Mouse (Mus musculus): Measurements from ENCODE around the gene Megf6. TPM values are rescaled to one million over a fixed set of nuclear protein-coding genes. Genes with fewer than 3 reads are reported as not detected.
A peak's percentile ranks its signal among the peaks of the same experiment; 100 is the strongest.

Megf6 gene
- polyA plus RNA-seq, 1 experiment: 0.28 TPM

DNA sequence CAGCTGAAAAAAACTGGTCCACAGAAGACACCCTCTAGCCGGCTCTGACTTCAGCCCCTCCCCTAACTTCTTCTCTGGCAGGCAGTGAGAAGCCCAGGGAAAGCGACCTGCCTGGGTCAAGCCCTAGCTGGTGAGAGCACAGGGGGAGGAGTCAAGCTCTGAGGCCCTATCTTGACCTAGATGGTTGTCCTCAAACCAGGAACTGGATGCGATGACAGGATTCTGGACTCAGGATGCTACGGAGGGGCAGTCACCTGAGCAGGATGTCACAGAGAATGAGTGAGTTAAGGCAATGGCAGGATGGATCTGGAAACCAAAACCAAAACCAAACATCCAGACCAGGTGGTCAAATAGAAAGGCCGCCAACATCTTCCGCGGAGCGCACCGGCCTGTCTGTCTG is 127.2 kb downstream of the Megf6 start:
- no peaks in the 10 kb centered on the region for H3K4me1 ChIP-seq (ENCODE audit: control insufficient read depth, insufficient read depth, insufficient read length, low read length)
- no peak overlapping the region for H3K27ac ChIP-seq (replicated peaks; ENCODE audit: low read depth, low read length)
- no peak overlapping the region for H3K4me3 ChIP-seq (ENCODE audit: insufficient read depth, low read depth, low read length)

DNA sequence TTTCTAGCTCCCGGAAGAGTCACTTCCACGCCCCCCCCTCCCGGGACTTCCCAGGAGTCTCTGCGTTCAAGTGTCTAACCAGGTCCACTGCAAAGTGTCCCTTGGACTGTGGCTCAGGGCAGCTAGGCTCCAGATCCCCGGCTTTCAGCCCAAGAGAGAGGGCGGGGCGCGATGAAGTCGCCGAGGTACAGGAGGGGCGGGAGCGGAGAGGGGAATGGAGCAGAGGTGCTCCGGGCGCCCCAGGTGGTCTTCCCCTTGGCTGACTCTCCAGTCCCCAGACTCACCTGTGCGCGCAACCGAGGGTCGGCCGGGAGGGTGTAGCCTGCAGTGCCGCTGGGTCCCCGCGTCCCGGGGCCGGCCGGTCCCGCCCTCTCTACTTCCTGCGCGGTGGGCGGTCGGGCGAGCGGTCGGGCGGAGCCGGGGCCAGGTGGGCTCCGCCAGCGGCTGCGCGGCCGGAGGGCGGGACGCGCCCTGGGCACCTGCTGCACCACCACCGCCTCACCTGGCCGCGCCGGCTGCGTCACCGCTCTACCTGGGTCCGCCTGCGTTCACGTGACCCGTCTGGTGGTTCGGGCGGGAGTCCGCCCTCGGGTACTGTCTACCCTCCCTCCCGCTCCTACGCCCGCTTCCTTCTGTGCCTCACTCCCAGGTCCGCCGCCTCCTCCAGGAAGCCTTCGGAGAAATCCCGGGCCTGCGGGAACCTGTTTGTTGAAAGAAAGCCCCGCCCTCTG is 129.2 kb downstream of the Megf6 start:
- peak overlapping the region; percentile 38 for H3K4me3 ChIP-seq (ENCODE audit: insufficient read depth, low read depth, low read length)
- no peaks in the 10 kb centered on the region for H3K4me1 ChIP-seq (ENCODE audit: control insufficient read depth, insufficient read depth, insufficient read length, low read length)
- H3K27ac ChIP-seq (replicated peaks; ENCODE audit: low read depth, low read length): no peak overlapping the region

DNA sequence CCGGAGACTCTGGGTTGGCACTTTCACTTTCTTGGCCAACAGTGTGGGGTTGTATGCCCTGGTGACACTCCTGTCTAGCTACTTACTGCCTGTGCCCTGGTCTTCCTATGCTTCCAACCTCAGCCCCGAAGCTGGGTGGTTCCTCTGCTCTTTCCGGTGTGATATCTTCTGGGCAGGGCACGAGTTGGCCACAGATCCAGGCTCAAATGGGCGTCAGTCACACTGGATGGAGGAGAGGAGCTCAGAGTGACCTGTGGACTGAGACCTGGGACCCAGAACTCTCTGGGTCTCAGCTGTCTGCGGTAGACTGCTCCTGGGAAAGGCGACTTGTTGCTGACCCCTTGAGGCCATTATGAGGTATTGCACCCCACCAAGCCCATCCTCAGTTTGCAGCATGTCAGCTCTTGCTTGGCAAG is 130.9 kb downstream of the Megf6 start, which contains the start of gene Arhgef16:
Gene Arhgef16, minus strand, starts transcription at position 211 of the 416 bp plus-strand sequence.
- H3K4me1 ChIP-seq (ENCODE audit: control insufficient read depth, insufficient read depth, insufficient read length, low read length): no peaks in the 10 kb centered on the region
- no peak within 1 kb of the TSS for H3K4me3 ChIP-seq (ENCODE audit: insufficient read depth, low read depth, low read length)
- H3K27ac ChIP-seq (replicated peaks; ENCODE audit: low read depth, low read length): no peak within 1 kb of the TSS

DNA sequence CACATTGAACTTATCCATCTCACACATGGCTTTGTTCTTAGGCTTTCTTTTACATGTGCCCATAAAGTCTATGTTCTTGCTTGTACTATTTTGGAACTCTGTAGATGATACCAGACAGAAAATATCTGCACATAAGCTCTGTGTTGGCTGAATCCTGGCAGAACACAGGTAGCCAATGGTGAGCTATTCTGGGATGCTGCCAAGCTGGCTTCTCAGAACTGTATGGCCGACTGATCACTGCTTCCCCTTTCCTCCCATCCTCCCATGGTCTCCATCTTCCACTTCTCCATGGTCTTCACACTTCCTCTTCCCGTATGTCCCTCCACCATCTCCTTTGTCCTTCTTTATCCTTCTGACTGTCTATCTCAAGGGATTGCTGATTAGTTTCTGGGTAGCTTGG is 138.6 kb downstream of the Megf6 start:
- Histone ChIP-seq H3K27ac (replicated peaks; ENCODE audit: low read depth, low read length) (no peak overlapping the region), H3K4me3 (ENCODE audit: insufficient read depth, low read depth, low read length) (no peak overlapping the region), H3K4me1 (ENCODE audit: control insufficient read depth, insufficient read depth, insufficient read length, low read length) (no peaks in the 10 kb centered on the region)

DNA sequence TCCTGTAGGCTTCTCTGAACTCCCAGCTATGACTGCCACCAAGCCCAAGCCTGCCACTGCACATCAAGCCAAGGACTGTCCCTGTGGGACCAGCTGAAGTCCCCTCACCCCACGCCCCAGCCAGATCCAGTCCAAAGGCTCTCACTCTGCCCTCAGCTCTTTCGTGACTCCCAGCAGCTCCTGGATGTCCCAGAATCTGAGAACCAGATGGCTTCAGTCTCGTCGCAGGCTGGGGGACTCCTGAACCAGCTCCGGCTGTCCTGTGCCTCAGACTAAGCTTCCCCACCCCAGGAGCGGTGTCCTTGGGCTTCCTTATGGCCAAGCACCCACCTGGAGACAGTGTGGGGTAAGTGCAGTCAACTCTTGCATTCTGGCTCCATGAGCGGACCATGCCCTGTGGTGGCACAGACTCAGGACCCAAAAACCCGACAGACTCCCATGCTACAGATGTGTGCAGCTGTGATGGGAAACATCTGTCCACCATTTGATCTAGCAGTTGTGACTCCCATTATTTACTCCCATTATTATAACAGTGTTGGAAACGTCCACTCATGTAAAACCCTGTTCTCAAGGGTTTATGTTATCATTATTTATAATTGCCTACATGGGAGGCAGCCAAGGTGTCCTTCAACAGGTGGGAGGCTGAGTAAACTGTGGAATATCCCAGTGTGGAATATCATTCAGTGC is 140.2 kb downstream of the Megf6 start:
- H3K4me3 ChIP-seq (ENCODE audit: insufficient read depth, low read depth, low read length): no peak overlapping the region
- H3K27ac ChIP-seq (replicated peaks; ENCODE audit: low read depth, low read length): no peak overlapping the region
- H3K4me1 ChIP-seq (ENCODE audit: control insufficient read depth, insufficient read depth, insufficient read length, low read length): no peaks in the 10 kb centered on the region

DNA sequence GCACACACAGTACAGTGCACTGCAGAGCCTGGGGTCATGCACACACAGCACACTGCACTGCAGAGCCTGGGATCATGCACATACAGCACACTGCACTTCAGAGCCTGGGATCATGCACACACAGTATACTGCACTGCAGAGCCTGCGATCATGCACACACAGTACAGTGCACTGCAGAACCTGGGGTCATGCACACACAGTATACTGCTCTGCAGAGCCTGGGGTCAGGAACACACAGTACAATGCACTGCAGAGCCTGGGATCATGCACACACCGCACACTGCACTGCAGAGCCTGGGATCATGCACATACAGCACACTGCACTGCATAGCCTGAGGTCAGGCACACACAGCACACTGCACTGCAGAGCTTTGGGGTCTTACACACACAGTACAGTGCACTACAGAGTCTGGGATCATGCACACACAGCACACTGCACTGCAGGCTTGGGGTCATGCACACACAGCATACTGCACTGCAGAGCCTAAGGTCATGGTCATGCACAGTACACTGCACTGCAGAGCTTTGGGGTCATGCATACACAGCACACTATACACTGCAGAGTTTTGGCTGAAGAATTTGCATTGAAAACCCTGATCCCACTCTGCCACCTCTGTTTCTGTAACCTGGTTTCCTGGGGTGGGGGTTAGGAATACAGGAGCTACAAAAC is 141.7 kb downstream of the Megf6 start:
- Histone ChIP-seq H3K4me3 (ENCODE audit: insufficient read depth, low read depth, low read length) (no peak overlapping the region), H3K4me1 (ENCODE audit: control insufficient read depth, insufficient read depth, insufficient read length, low read length) (no peaks in the 10 kb centered on the region), H3K27ac (replicated peaks; ENCODE audit: low read depth, low read length) (no peak overlapping the region)

DNA sequence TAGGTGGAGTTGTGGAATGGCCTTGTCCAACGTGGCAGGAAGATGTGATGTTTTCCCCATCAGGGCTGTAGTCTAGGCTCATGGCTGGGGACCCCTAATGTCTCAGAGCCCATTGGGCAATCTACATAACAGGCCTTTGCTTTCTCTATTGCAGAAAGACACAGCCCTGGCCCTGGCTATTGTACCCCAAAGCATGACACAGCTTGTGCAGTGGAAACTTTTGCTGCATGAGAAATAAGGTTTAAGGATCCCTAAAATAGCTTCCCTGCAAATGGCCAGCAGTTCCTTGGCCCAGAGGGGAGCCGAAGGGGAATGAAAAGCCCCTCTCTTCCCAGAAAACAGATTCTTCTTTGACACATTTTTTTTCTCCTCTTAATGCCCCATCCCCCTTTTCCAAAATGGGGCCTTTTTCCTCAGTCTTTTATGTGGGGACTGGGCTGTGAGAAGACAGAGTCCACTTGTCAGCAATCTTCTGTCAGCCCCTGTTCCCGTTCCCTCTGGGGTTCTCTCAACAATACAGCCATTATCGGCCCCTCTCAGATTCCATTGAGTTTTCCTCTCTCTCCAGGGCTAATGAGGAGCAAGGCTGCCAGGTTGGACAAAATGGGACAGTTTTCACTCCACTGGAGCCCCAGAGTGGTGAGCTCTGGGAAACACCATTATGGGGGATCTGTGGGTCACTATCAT is 142.5 kb downstream of the Megf6 start:
- Histone ChIP-seq H3K4me1 (ENCODE audit: control insufficient read depth, insufficient read depth, insufficient read length, low read length) (no peaks in the 10 kb centered on the region), H3K4me3 (ENCODE audit: insufficient read depth, low read depth, low read length) (no peak overlapping the region), H3K27ac (replicated peaks; ENCODE audit: low read depth, low read length) (no peak overlapping the region)

DNA sequence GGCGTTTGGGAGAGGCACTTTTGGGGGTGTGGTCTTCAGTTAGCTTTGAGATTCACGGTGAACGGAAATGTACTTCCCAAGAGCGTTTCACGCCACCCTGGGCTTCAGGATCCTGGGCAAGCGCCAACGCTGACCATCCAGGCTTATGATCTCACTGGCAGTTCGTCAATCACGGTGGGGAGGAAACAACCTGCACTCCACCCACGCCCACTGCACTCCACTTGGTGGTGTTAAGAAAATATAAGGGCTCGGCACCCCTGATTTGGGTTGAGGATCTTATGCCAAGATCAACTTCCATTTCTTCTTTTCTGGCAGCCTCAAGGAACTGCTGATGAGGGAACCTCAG is 143.1 kb downstream of the Megf6 start:
- H3K4me3 ChIP-seq (ENCODE audit: insufficient read depth, low read depth, low read length): no peak overlapping the region
- no peaks in the 10 kb centered on the region for H3K4me1 ChIP-seq (ENCODE audit: control insufficient read depth, insufficient read depth, insufficient read length, low read length)
- H3K27ac ChIP-seq (replicated peaks; ENCODE audit: low read depth, low read length): no peak overlapping the region

Other genes with a start within 250 kb of the Megf6 start
- 17.2 and 22.2 TPM in 2 replicates for gene A430005L14Rik, start 213.5 kb upstream of the Megf6 start, polyA plus RNA-seq (2012; ENCODE audit: insufficient read depth, insufficient read length, missing spikeins)
- 0.83 and 1.3 TPM in 2 replicates for gene Dffb, start 195.6 kb upstream of the Megf6 start, polyA plus RNA-seq (2012; ENCODE audit: insufficient read depth, insufficient read length, missing spikeins)
- 12.9 and 13.6 TPM in 2 replicates for gene Cep104, start 195.5 kb upstream of the Megf6 start, polyA plus RNA-seq (2012; ENCODE audit: insufficient read depth, insufficient read length, missing spikeins)
- gene Lrrc47, start 159.0 kb upstream of the Megf6 start, polyA plus RNA-seq (2012; ENCODE audit: insufficient read depth, insufficient read length, missing spikeins): 20.1 and 24.0 TPM in 2 replicates
- gene Smim1, start 144.5 kb upstream of the Megf6 start, polyA plus RNA-seq (2012; ENCODE audit: insufficient read depth, insufficient read length, missing spikeins): 12.6 and 14.5 TPM in 2 replicates
- gene Ccdc27, start 128.1 kb upstream of the Megf6 start, polyA plus RNA-seq (2012; ENCODE audit: insufficient read depth, insufficient read length, missing spikeins): not detected in 2 replicates
- gene Trp73, start 30.5 kb upstream of the Megf6 start, polyA plus RNA-seq (2012; ENCODE audit: insufficient read depth, insufficient read length, missing spikeins): not detected in 2 replicates
- 6.3 and 8.2 TPM in 2 replicates for gene Wrap73, start 28.4 kb upstream of the Megf6 start, polyA plus RNA-seq (2012; ENCODE audit: insufficient read depth, insufficient read length, missing spikeins)
- gene Tprgl, start 10.1 kb upstream of the Megf6 start, polyA plus RNA-seq (2012; ENCODE audit: insufficient read depth, insufficient read length, missing spikeins): 105 and 132 TPM in 2 replicates
- not detected in 2 replicates for gene Arhgef16, start 130.9 kb downstream of the Megf6 start, polyA plus RNA-seq (2012; ENCODE audit: insufficient read depth, insufficient read length, missing spikeins)
- not detected in 2 replicates for gene B230104I21Rik, start 165.4 kb downstream of the Megf6 start, polyA plus RNA-seq (2012; ENCODE audit: insufficient read depth, insufficient read length, missing spikeins)